Mouse (Mus musculus) embryonic facial prominence, embryonic 11.5 days (tissue): ENCODE results near the gene 4933411K16Rik. TPM values are rescaled to one million over a fixed set of nuclear protein-coding genes. Genes with fewer than 3 reads are reported as not detected.

ENCODE experiments used
- ATAC-seq: fragments of 200-750 bp; cut with Nextera tagmentation; replicated peaks from 2 replicates; pipeline ENCODE4 v1.8.0; 2017; ENCODE audit warnings: low read depth; ENCODE audit not compliant: insufficient number of reproducible peaks, low FRiP score, low TSS enrichment
- DNase-seq: peaks from one replicate; pipeline ENCODE4 v3.0.0-alpha.2; 2015; ENCODE audit warnings: low spot score
- H3K27ac ChIP-seq: fragments of 300-500 bp; sonication (generic); replicated peaks from 2 replicates; pipeline ENCODE4 v1.5.1; 2014; ENCODE audit warnings: mild to moderate bottlenecking, low read depth, low read length, control low read depth
- H3K27me3 ChIP-seq: fragments of 300-500 bp; sonication (generic); 2 replicates; pipeline ENCODE4 v1.6.1; 2014; ENCODE audit warnings: mild to moderate bottlenecking, low read length, moderate library complexity, mixed read lengths; ENCODE audit not compliant: control insufficient read depth, insufficient read depth
- H3K36me3 ChIP-seq: fragments of 300-500 bp; sonication (generic); replicated peaks from 2 replicates; pipeline ENCODE4 v1.6.1; 2014; ENCODE audit warnings: low read depth, mild to moderate bottlenecking, low read length, moderate library complexity, mixed read lengths; ENCODE audit not compliant: control insufficient read depth, insufficient read depth
- H3K4me1 ChIP-seq: fragments of 300-500 bp; sonication (generic); 2 replicates; pipeline ENCODE4 v1.6.1; 2014; ENCODE audit warnings: low read length, mixed read lengths; ENCODE audit not compliant: control insufficient read depth, insufficient read depth
- H3K4me2 ChIP-seq: fragments of 300-500 bp; sonication (generic); 2 replicates; pipeline ENCODE4 v1.6.1; 2014; ENCODE audit warnings: low read depth, mild to moderate bottlenecking, control low read depth, low read length, moderate library complexity
- H3K4me3 ChIP-seq: fragments of 300-500 bp; sonication (generic); 2 replicates; pipeline ENCODE4 v1.5.1; 2014; ENCODE audit warnings: low read depth, low read length, control low read depth
- H3K9ac ChIP-seq: fragments of 300-500 bp; sonication (generic); replicated peaks from 2 replicates; pipeline ENCODE4 v1.6.1; 2014; ENCODE audit warnings: mild to moderate bottlenecking, control low read depth, low read length
- H3K9me3 ChIP-seq: fragments of 300-500 bp; sonication (generic); replicated peaks from 2 replicates; pipeline ENCODE4 v1.6.1; 2016; ENCODE audit warnings: mild to moderate bottlenecking, low read length, inconsistent platforms, mixed read lengths; ENCODE audit not compliant: control insufficient read depth
- WGBS: fragments of 180-500 bp; shearing (Covaris S2); extraction: QIAGEN DNeasy Blood & Tissue Kit; methylation state at CpG from one replicate; pipeline ENCODE4 v1.1.7; 2014; 5-methylcytosine and 5-hydroxymethylcytosine counted together
- polyA plus RNA-seq: library from polyadenylated mRNA; unstranded; fragments of >200 nt; fragmentation: Nextera tagmentation; extraction: Ambion mirVana; gene quantifications from 2 replicates; pipeline ENCODE4 v1.2.1, GENCODE M21; 2014

The 4933411K16Rik gene
- polyA plus RNA-seq, 1 experiment from 2014 or later: not detected

- DNase-seq (no peak), ATAC-seq (no peak; the same call in 1 of the 2 replicates)
- Histone ChIP-seq H3K9ac (no peak overlapping the region), H3K36me3 (no peaks in the 10 kb centered on the region), H3K27ac (no peak overlapping the region), H3K4me2 (no peak overlapping the region), H3K27me3 (no peaks in the 10 kb centered on the region), H3K4me1 (peaks cover 6% of the 10 kb centered on the region; the same call in 1 of the 2 replicates), H3K9me3 (no peaks in the 10 kb centered on the region), H3K4me3 (no peak overlapping the region)
- WGBS: 81% methylated on average over 3 of the region's 3 CpGs
Observed at GRCm38 (mm10) chr19:42014231-42014825, 37.7 kb upstream of the 4933411K16Rik start.

GRCm38 (mm10) chr19:42015001-42015400 is 37.0 kb upstream of the 4933411K16Rik start:
- DNase-seq (no peak), ATAC-seq (no peak)
- H3K27ac ChIP-seq: no peak overlapping the region
- WGBS: 80% methylated on average over 6 of the region's 6 CpGs
- H3K4me1 ChIP-seq: peaks cover 6% of the 10 kb centered on the region; the same call in 1 of the 2 replicates
- no peak overlapping the region for H3K4me2 ChIP-seq
- no peaks in the 10 kb centered on the region for H3K27me3 ChIP-seq
- no peak overlapping the region for H3K9ac ChIP-seq
- no peaks in the 10 kb centered on the region for H3K9me3 ChIP-seq
- no peaks in the 10 kb centered on the region for H3K36me3 ChIP-seq
- H3K4me3 ChIP-seq: no peak overlapping the region

GRCm38 (mm10) chr19:42016251-42016650 is 35.8 kb upstream of the 4933411K16Rik start:
- no peak overlapping the region for H3K4me2 ChIP-seq
- WGBS: 73% methylated on average over 4 of the region's 4 CpGs
- no peak overlapping the region for H3K9ac ChIP-seq
- DNase-seq: no peak
- no peaks in the 10 kb centered on the region for H3K27me3 ChIP-seq
- H3K4me3 ChIP-seq: no peak overlapping the region
- no peaks in the 10 kb centered on the region for H3K36me3 ChIP-seq
- no peak for ATAC-seq
- H3K4me1 ChIP-seq: 0 out of 2 replicates have a peak, but pooled peaks cover 4% of the 10 kb centered on the region
- H3K9me3 ChIP-seq: no peaks in the 10 kb centered on the region
- H3K27ac ChIP-seq: no peak overlapping the region

GRCm38 (mm10) chr19:42016840-42017239 is 35.2 kb upstream of the 4933411K16Rik start:
- no peak for ATAC-seq
- no peak overlapping the region for H3K4me2 ChIP-seq
- no peaks in the 10 kb centered on the region for H3K36me3 ChIP-seq
- no peaks in the 10 kb centered on the region for H3K9me3 ChIP-seq
- H3K27ac ChIP-seq: no peak overlapping the region
- H3K4me1 ChIP-seq: peaks cover 4% of the 10 kb centered on the region; the same call in 1 of the 2 replicates
- H3K4me3 ChIP-seq: no peak overlapping the region
- H3K9ac ChIP-seq: no peak overlapping the region
- WGBS: 71% methylated on average over 5 of the region's 5 CpGs
- DNase-seq: no peak
- no peaks in the 10 kb centered on the region for H3K27me3 ChIP-seq

GRCm38 (mm10) chr19:42017399-42018247 is 34.4 kb upstream of the 4933411K16Rik start:
- Histone ChIP-seq H3K4me3 (no peak overlapping the region), H3K9me3 (no peaks in the 10 kb centered on the region), H3K27me3 (no peaks in the 10 kb centered on the region), H3K9ac (no peak overlapping the region), H3K4me1 (peaks cover 4% of the 10 kb centered on the region; the same call in 1 of the 2 replicates), H3K4me2 (no peak overlapping the region), H3K27ac (no peak overlapping the region), H3K36me3 (no peaks in the 10 kb centered on the region)
- peak; percentile 53 for DNase-seq
- ATAC-seq: no peak
- WGBS: 70% methylated on average over 8 of the region's 8 CpGs

GRCm38 (mm10) chr19:42019011-42019522 is 33.0 kb upstream of the 4933411K16Rik start:
- H3K9me3 ChIP-seq: no peaks in the 10 kb centered on the region
- H3K4me3 ChIP-seq: no peak overlapping the region
- peak overlapping the region; percentile 25; the same call in 1 of the 2 replicates for H3K27ac ChIP-seq
- H3K4me1 ChIP-seq: peaks cover 4% of the 10 kb centered on the region; the same call in 1 of the 2 replicates
- H3K36me3 ChIP-seq: no peaks in the 10 kb centered on the region
- no peak overlapping the region for H3K9ac ChIP-seq
- WGBS: 26% methylated on average over 4 of the region's 4 CpGs
- no peaks in the 10 kb centered on the region for H3K27me3 ChIP-seq
- DNase-seq: peak; percentile 56
- no peak overlapping the region for H3K4me2 ChIP-seq
- no peak for ATAC-seq

- Histone ChIP-seq H3K27ac (no peak overlapping the region), H3K4me1 (peaks cover 4% of the 10 kb centered on the region; the same call in 1 of the 2 replicates), H3K9ac (no peak overlapping the region), H3K36me3 (no peaks in the 10 kb centered on the region), H3K27me3 (no peaks in the 10 kb centered on the region), H3K9me3 (no peaks in the 10 kb centered on the region), H3K4me2 (no peak overlapping the region), H3K4me3 (no peak overlapping the region)
- ATAC-seq (no peak), DNase-seq (no peak)
- 73% methylated on average over 10 of the region's 10 CpGs for WGBS
Observed at GRCm38 (mm10) chr19:42021681-42022541, 30.1 kb upstream of the 4933411K16Rik start.
